Mouse (Mus musculus) MEL (cell line): ENCODE results near the gene Mmp13.
"Not testable (repeated sequence)": the region's sequence is repeated elsewhere in the genome, so short reads cannot be mapped to it uniquely, and the experiment has no call there.

Experiments used
- CTCF ChIP-seq, 3 experiments: IDR thresholded peaks in 2 of 3; conservative IDR thresholded peaks in 1 of 3; 2 replicates each; pipeline ENCODE4 v1.5.1; 2011 to 2012; ENCODE audit warnings: low read length in 3 of 3, low read depth in 2 of 3, mild to moderate bottlenecking in 2 of 3, improper control_type of control experiment in 1 of 3, inconsistent platforms in 1 of 3, mixed read lengths in 1 of 3, moderate library complexity in 1 of 3; ENCODE audit not compliant: control insufficient read depth in 1 of 3, insufficient read depth in 1 of 3, poor library complexity in 1 of 3, severe bottlenecking in 1 of 3
- EP300 ChIP-seq, 2 experiments: IDR thresholded peaks; 2 replicates each; pipeline ENCODE4 v1.6.1; 2011; ENCODE audit warnings: improper control_type of control experiment in 2 of 2, low read length in 2 of 2, low read depth in 1 of 2, mild to moderate bottlenecking in 1 of 2
- GABPA ChIP-seq: IDR thresholded peaks from 2 replicates; pipeline ENCODE4 v1.6.1; 2012; ENCODE audit warnings: low read depth, mild to moderate bottlenecking, inconsistent platforms, low read length, improper control_type of control experiment, moderate library complexity
- HCFC1 ChIP-seq: IDR thresholded peaks from 2 replicates; pipeline ENCODE4 v1.6.1; 2012; ENCODE audit warnings: low read depth, mild to moderate bottlenecking, inconsistent platforms, low read length, improper control_type of control experiment, moderate library complexity
- MAX ChIP-seq: IDR thresholded peaks from 2 replicates; pipeline ENCODE4 v1.6.1; 2011; ENCODE audit warnings: low read length, improper control_type of control experiment
- NRF1 ChIP-seq: IDR thresholded peaks from 2 replicates; pipeline ENCODE4 v1.6.1; 2014; ENCODE audit warnings: low read depth, mild to moderate bottlenecking, inconsistent platforms, low read length, improper control_type of control experiment, moderate library complexity; ENCODE audit not compliant: poor library complexity, insufficient read depth, severe bottlenecking
- POLR2A ChIP-seq, 2 experiments: IDR thresholded peaks; 2 replicates each; pipeline ENCODE4 v1.6.1; 2011 to 2012; ENCODE audit warnings: low read length in 2 of 2, mild to moderate bottlenecking in 2 of 2, control low read depth in 1 of 2, improper control_type of control experiment in 1 of 2, low read depth in 1 of 2, moderate library complexity in 1 of 2; ENCODE audit not compliant: control insufficient read depth in 1 of 2, insufficient read depth in 1 of 2, poor library complexity in 1 of 2
- POLR2AphosphoS5 ChIP-seq: IDR thresholded peaks from 2 replicates; pipeline ENCODE4 v1.6.1; 2012; ENCODE audit warnings: low read depth, borderline replicate concordance, mild to moderate bottlenecking, inconsistent platforms, low read length, moderate library complexity, mixed read lengths
- TBP ChIP-seq: IDR thresholded peaks from 2 replicates; pipeline ENCODE4 v1.8.0; 2011; ENCODE audit warnings: low read depth, low read length, improper control_type of control experiment
- USF1 ChIP-seq: IDR thresholded peaks from 2 replicates; pipeline ENCODE4 v1.6.1; 2014; ENCODE audit warnings: low read depth, mild to moderate bottlenecking, inconsistent platforms, low read length, improper control_type of control experiment, moderate library complexity
- ZNF384 ChIP-seq: IDR thresholded peaks from 2 replicates; pipeline ENCODE4 v1.6.1; 2012; ENCODE audit warnings: low read depth, mild to moderate bottlenecking, inconsistent platforms, low read length, improper control_type of control experiment

GRCm38 (mm10) chr9:7283303-7283684 is 11.0 kb downstream of the Mmp13 start:
- TF ChIP-seq TBP; HCFC1; CTCF (IDR thresholded peaks at IDR 0.05 in 2 of 3, conservative IDR thresholded peaks at IDR 0.05 in 1 of 3; ENCODE audit: control insufficient read depth in 1 of 3, insufficient read depth in 1 of 3, low read depth in 2 of 3, low read length in 3 of 3, poor library complexity in 1 of 3, severe bottlenecking in 1 of 3); NRF1; USF1; POLR2A (IDR thresholded peaks at IDR 0.05; ENCODE audit: control insufficient read depth in 1 of 2, insufficient read depth in 1 of 2, low read depth in 1 of 2, low read length in 2 of 2, poor library complexity in 1 of 2); EP300 (IDR thresholded peaks at IDR 0.05; ENCODE audit: low read depth in 1 of 2, low read length in 2 of 2); ZNF384; POLR2AphosphoS5; MAX; GABPA: not testable (repeated sequence)
